Mouse (Mus musculus): ENCODE measurements around the gene Gm26661.

DNA sequence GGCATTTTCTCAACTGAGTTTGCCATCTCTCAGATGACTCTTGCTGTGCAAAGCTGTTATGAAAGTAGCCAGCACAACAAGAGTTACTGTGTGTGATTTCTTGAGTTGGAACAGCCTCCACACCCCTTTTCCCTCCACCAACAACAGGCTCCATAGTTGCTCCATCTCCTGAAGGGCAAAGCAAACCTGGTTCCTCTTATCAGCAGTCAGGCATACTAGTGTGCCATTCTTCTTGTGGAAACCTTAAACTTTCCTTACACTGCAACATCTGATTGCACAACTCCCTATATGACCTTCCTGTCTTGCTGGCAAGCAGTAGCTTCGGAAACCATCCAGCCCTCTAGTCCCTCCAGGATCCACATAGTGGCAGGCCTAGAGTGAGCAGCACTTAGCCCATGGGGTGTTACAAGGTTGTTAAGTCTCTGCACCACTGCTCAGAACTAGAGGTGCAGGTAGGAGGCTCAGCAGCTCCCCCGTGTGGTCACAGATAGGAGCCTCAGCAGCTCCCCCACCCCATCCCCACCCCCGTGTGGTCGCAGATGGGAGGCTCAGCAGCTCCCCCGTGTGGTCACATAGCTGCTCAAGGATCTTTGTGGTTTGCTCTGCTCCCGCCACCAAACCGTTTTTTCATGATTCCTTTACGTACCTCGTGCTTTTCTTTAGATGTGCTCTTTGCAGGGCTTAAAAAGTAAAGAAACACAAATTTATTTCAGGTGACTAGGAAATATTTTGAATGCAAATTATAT lies 25.6 kb upstream of the Gm26661 start:
- no peak for TF ChIP-seq EP300 (IDR thresholded peaks at IDR 0.05; ENCODE audit: low read length)
- no peak for TF ChIP-seq ZKSCAN1 (IDR thresholded peaks at IDR 0.05; ENCODE audit: borderline replicate concordance, low read depth, low read length)
